Mouse (Mus musculus) neural tube, embryonic 11.5 days (tissue): Measurements from ENCODE around the gene Caap1. TPM values are rescaled to one million over a fixed set of nuclear protein-coding genes. Genes with fewer than 3 reads are reported as not detected.

ENCODE experiments used
- ATAC-seq: fragments of 200-750 bp; cut with Nextera tagmentation; 2 replicates; pipeline ENCODE4 v1.8.0; 2017; ENCODE audit warnings: moderate number of reproducible peaks, mild to moderate bottlenecking, moderate TSS enrichment, moderate library complexity; ENCODE audit not compliant: insufficient read depth, low FRiP score, low TSS enrichment
- DNase-seq: peaks from one replicate; pipeline ENCODE4 v3.0.0-alpha.2; 2015; ENCODE audit warnings: low spot score
- H3K27ac ChIP-seq: fragments of 300-500 bp; sonication (generic); 2 replicates; pipeline ENCODE4 v1.5.1; 2014; ENCODE audit warnings: low read depth, mild to moderate bottlenecking, low read length
- H3K27me3 ChIP-seq: fragments of 300-500 bp; sonication (generic); 2 replicates; pipeline ENCODE4 v1.6.1; 2014; ENCODE audit warnings: mild to moderate bottlenecking, low read length, mixed read lengths; ENCODE audit not compliant: control insufficient read depth, insufficient read depth
- H3K36me3 ChIP-seq: fragments of 300-500 bp; sonication (generic); 2 replicates; pipeline ENCODE4 v1.6.1; 2014; ENCODE audit warnings: mild to moderate bottlenecking, low read length, moderate library complexity, mixed read lengths; ENCODE audit not compliant: control insufficient read depth, insufficient read depth
- H3K4me1 ChIP-seq: fragments of 300-500 bp; sonication (generic); 2 replicates; pipeline ENCODE4 v1.6.1; 2014; ENCODE audit warnings: low read length, mixed read lengths; ENCODE audit not compliant: control insufficient read depth, insufficient read depth
- H3K4me2 ChIP-seq: fragments of 300-500 bp; sonication (generic); 2 replicates; pipeline ENCODE4 v1.6.1; 2014; ENCODE audit warnings: low read depth, mild to moderate bottlenecking, moderate library complexity
- H3K4me3 ChIP-seq: fragments of 300-500 bp; sonication (generic); 2 replicates; pipeline ENCODE4 v1.5.1; 2014; ENCODE audit warnings: low read depth, low read length
- H3K9ac ChIP-seq: fragments of 300-500 bp; sonication (generic); 2 replicates; pipeline ENCODE4 v1.6.1; 2014; ENCODE audit warnings: mild to moderate bottlenecking, low read length
- H3K9me3 ChIP-seq: fragments of 300-500 bp; sonication (generic); 2 replicates; pipeline ENCODE4 v1.6.1; 2016; ENCODE audit warnings: low read length; ENCODE audit not compliant: control insufficient read depth
- WGBS: fragments of 180-500 bp; shearing (Covaris S2); extraction: QIAGEN DNeasy Blood & Tissue Kit; methylation state at CpG from one replicate; pipeline ENCODE4 v1.1.7; 2014; 5-methylcytosine and 5-hydroxymethylcytosine counted together
- polyA plus RNA-seq: library from polyadenylated mRNA; unstranded; fragments of >200 nt; fragmentation: Nextera tagmentation; extraction: Ambion mirVana; gene quantifications from 2 replicates; pipeline ENCODE4 v1.2.1, GENCODE M21; 2014

Caap1 gene
- polyA plus RNA-seq, result 25.8 and 29.5 TPM in 2 replicates

GRCm38 (mm10) chr4:94556265-94557054 is at the start of gene Caap1, which contains the start of gene Gm10306:
TSS of gene Caap1 (minus strand) at chr4:94556796.
TSS of gene Gm10306 (plus strand) at chr4:94556546.
- H3K4me2 ChIP-seq, result peak within 1 kb of the TSS; percentile 56

GRCm38 (mm10) chr4:94605591-94605990 is 49.0 kb upstream of the Caap1 start:
- 89% methylated on average over 2 of the region's 2 CpGs for WGBS
- H3K4me2 ChIP-seq, result no peak overlapping the region
- H3K36me3 ChIP-seq, result no peaks in the 10 kb centered on the region

More at GRCm38 (mm10) chr4:94556265-94557054, at the start of gene Caap1, which contains the start of gene Gm10306:
- peak within 1 kb of the TSS; percentile 85 for H3K9ac ChIP-seq
- H3K4me3 ChIP-seq, result peak within 1 kb of the TSS; percentile 85
- H3K27me3 ChIP-seq, result no peaks in the 10 kb centered on the region
- no peaks in the 10 kb centered on the region for H3K36me3 ChIP-seq
- WGBS, result 2% methylated on average over 66 of the region's 83 CpGs
- H3K27ac ChIP-seq, result peak within 1 kb of the TSS; percentile 55
- peak; percentile 95 for ATAC-seq
- H3K9me3 ChIP-seq, result no peaks in the 10 kb centered on the region
- no peaks in the 10 kb centered on the region for H3K4me1 ChIP-seq
- DNase-seq, result peak; percentile 96

GRCm38 (mm10) chr4:94604452-94605019 is 47.9 kb upstream of the Caap1 start:
- Histone ChIP-seq H3K36me3 (no peaks in the 10 kb centered on the region), H3K4me3 (no peak overlapping the region), H3K9ac (no peak overlapping the region), H3K27ac (no peak overlapping the region), H3K9me3 (no peaks in the 10 kb centered on the region), H3K4me2 (no peak overlapping the region), H3K27me3 (no peaks in the 10 kb centered on the region), H3K4me1 (0 out of 2 replicates have a peak, but pooled peaks cover 3% of the 10 kb centered on the region)
- DNase-seq (no peak), ATAC-seq (no peak)
- WGBS, result 94% methylated on average over 2 of the region's 2 CpGs

More at GRCm38 (mm10) chr4:94605591-94605990, 49.0 kb upstream of the Caap1 start:
- 0 out of 2 replicates have a peak, but pooled peaks cover 3% of the 10 kb centered on the region for H3K4me1 ChIP-seq
- no peak overlapping the region for H3K9ac ChIP-seq
- ATAC-seq (no peak), DNase-seq (no peak)
- H3K27me3 ChIP-seq, result no peaks in the 10 kb centered on the region
- H3K27ac ChIP-seq, result no peak overlapping the region
- no peaks in the 10 kb centered on the region for H3K9me3 ChIP-seq
- H3K4me3 ChIP-seq, result no peak overlapping the region

GRCm38 (mm10) chr4:94603031-94603629 is 46.5 kb upstream of the Caap1 start, which contains the start of gene Plaa:
TSS of gene Plaa (minus strand) at chr4:94603244.
- 0% methylated on average over 60 of the region's 61 CpGs for WGBS
- Histone ChIP-seq H3K4me3 (peak within 1 kb of the TSS; percentile 93), H3K27ac (peak within 1 kb of the TSS; percentile 87), H3K36me3 (no peaks in the 10 kb centered on the region), H3K4me1 (0 out of 2 replicates have a peak, but pooled peaks cover 3% of the 10 kb centered on the region), H3K4me2 (peak within 1 kb of the TSS; percentile 74), H3K9ac (peak within 1 kb of the TSS; percentile 95), H3K27me3 (no peaks in the 10 kb centered on the region), H3K9me3 (no peaks in the 10 kb centered on the region)
- peak; percentile 95 for DNase-seq
- ATAC-seq, result peak; percentile 98

- H3K27me3 ChIP-seq, result no peaks in the 10 kb centered on the region
- peak overlapping the region; percentile 38 for H3K4me2 ChIP-seq
- WGBS, result under 1% methylated on average over 33 of the region's 33 CpGs
- DNase-seq, result no peak
- H3K9me3 ChIP-seq, result no peaks in the 10 kb centered on the region
- no peak; the same call in 1 of the 2 replicates for ATAC-seq
- H3K4me3 ChIP-seq, result peak overlapping the region; percentile 93
- peak overlapping the region; percentile 95 for H3K9ac ChIP-seq
- 0 out of 2 replicates have a peak, but pooled peaks cover 3% of the 10 kb centered on the region for H3K4me1 ChIP-seq
- H3K27ac ChIP-seq, result peak overlapping the region; percentile 87
- H3K36me3 ChIP-seq, result no peaks in the 10 kb centered on the region
Observed at GRCm38 (mm10) chr4:94602496-94603030, 46.0 kb upstream of the Caap1 start.

- 86% methylated on average over 4 of the region's 4 CpGs for WGBS
- ATAC-seq, result no peak
- Histone ChIP-seq H3K9me3 (no peaks in the 10 kb centered on the region), H3K36me3 (no peaks in the 10 kb centered on the region), H3K27ac (no peak overlapping the region), H3K4me1 (0 out of 2 replicates have a peak, but pooled peaks cover 3% of the 10 kb centered on the region), H3K9ac (no peak overlapping the region), H3K4me2 (no peak overlapping the region), H3K4me3 (peak overlapping the region; percentile 93; the same call in 1 of the 2 replicates), H3K27me3 (no peaks in the 10 kb centered on the region)
- no peak for DNase-seq
Observed at GRCm38 (mm10) chr4:94601395-94601794, 44.8 kb upstream of the Caap1 start.

GRCm38 (mm10) chr4:94592709-94593108 is 36.1 kb upstream of the Caap1 start:
- H3K4me1 ChIP-seq, result no peaks in the 10 kb centered on the region
- H3K36me3 ChIP-seq, result no peaks in the 10 kb centered on the region
- no peak overlapping the region for H3K4me2 ChIP-seq
- no peaks in the 10 kb centered on the region for H3K9me3 ChIP-seq
- H3K27ac ChIP-seq, result no peak overlapping the region
- H3K27me3 ChIP-seq, result no peaks in the 10 kb centered on the region
- no peak overlapping the region for H3K4me3 ChIP-seq
- DNase-seq, result no peak
- H3K9ac ChIP-seq, result no peak overlapping the region
- no peak for ATAC-seq

GRCm38 (mm10) chr4:94591765-94592381 is 35.3 kb upstream of the Caap1 start:
- no peak overlapping the region for H3K9ac ChIP-seq
- no peaks in the 10 kb centered on the region for H3K4me1 ChIP-seq
- H3K27me3 ChIP-seq, result no peaks in the 10 kb centered on the region
- H3K27ac ChIP-seq, result no peak overlapping the region
- ATAC-seq, result no peak
- H3K9me3 ChIP-seq, result no peaks in the 10 kb centered on the region
- DNase-seq, result no peak
- H3K4me3 ChIP-seq, result no peak overlapping the region
- no peak overlapping the region for H3K4me2 ChIP-seq
- WGBS, result 82% methylated on average over 4 of the region's 4 CpGs
- no peaks in the 10 kb centered on the region for H3K36me3 ChIP-seq
